Mouse (Mus musculus) cerebellum, adult 2 months (tissue): ENCODE data around the gene Dmrta2.

Experiments used
- CTCF ChIP-seq: fragments of 200-500 bp; IDR thresholded peaks from 2 replicates; pipeline ENCODE4 v1.5.1; 2011; ENCODE audit warnings: low read depth, mild to moderate bottlenecking, control low read depth, low read length, moderate library complexity, borderline replicate concordance; ENCODE audit not compliant: insufficient read depth
- POLR2A ChIP-seq: fragments of 200-500 bp; IDR thresholded peaks from 2 replicates; pipeline ENCODE4 v1.6.1; 2011; ENCODE audit warnings: low read length, control low read depth, borderline replicate concordance; ENCODE audit not compliant: insufficient read depth

DNA sequence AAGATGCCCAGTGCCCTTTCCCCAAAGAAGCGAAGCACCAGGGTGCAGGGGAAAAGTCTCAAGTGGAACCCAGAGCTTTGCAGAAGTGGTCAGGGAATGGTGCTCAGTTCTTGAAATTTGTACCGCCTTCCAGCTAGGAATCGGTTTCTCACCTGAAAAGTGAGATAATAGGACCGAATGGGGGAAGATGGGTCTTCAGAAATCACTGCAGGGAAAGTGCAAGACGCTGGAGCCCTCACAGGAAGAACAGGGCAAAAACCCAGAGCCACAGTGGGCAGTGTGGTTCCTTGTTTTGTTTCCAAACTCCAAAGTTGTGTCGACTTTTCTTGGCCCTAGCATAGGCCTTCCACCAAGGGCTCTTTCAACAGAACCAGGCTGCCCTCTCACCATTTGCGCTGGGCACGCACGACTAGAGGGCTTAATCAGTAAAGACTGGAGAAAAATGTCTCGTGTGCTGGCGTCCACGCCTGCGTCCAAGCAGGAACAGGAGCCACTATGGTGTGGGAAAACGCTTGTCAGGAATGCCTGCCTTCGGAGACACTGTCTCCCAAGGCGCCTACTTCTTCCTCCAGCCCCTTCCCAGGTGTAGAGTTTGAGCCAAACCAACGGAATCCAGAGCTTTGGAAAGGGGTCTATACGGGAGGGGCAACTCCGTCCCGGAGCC lies 3.7 kb upstream of the Dmrta2 start:
- no peak for TF ChIP-seq CTCF
- no peak for TF ChIP-seq POLR2A
